Mouse (Mus musculus): Measurements from ENCODE around the gene Adra1b. TPM values are rescaled to one million over a fixed set of nuclear protein-coding genes. Genes with fewer than 3 reads are reported as not detected.
A peak's percentile ranks its signal among the peaks of the same experiment; 100 is the strongest.

Gene Adra1b
- polyA plus RNA-seq, 1 experiment from 2014 or later = 6.1 TPM

GRCm38 (mm10) chr11:43817368-43817923, 83.6 kb downstream of the Adra1b start:
- Histone ChIP-seq H3K27me3 (replicated peaks) (no peaks in the 10 kb centered on the region), H3K4me1 (replicated peaks) (peaks cover 28% of the 10 kb centered on the region), H3K27ac (ENCODE audit: poor library complexity, severe bottlenecking) (no peak overlapping the region), H3K36me3 (no peaks in the 10 kb centered on the region), H3K4me3 (no peak overlapping the region), H3K9me3 (replicated peaks) (no peaks in the 10 kb centered on the region), H3K4me2 (no peak overlapping the region), H3K9ac (no peak overlapping the region)
- no peak for ATAC-seq (ENCODE audit: insufficient number of reproducible peaks, low FRiP score)
- WGBS = 70% methylated on average over 9 of the region's 9 CpGs

GRCm38 (mm10) chr11:43812535-43812934, 88.5 kb downstream of the Adra1b start:
- Histone ChIP-seq H3K4me1 (replicated peaks) (peaks cover 9% of the 10 kb centered on the region), H3K4me3 (no peak overlapping the region), H3K9ac (no peak overlapping the region), H3K36me3 (no peaks in the 10 kb centered on the region), H3K4me2 (no peak overlapping the region), H3K27me3 (replicated peaks) (no peaks in the 10 kb centered on the region), H3K27ac (ENCODE audit: poor library complexity, severe bottlenecking) (no peak overlapping the region), H3K9me3 (replicated peaks) (no peaks in the 10 kb centered on the region)
- WGBS = 55% methylated on average over 5 of the region's 5 CpGs
- ATAC-seq (ENCODE audit: insufficient number of reproducible peaks, low FRiP score) = no peak

GRCm38 (mm10) chr11:43807732-43808131, 93.3 kb downstream of the Adra1b start:
- H3K4me1 ChIP-seq (replicated peaks) = no peaks in the 10 kb centered on the region
- no peak overlapping the region for H3K27ac ChIP-seq (ENCODE audit: poor library complexity, severe bottlenecking)
- H3K4me2 ChIP-seq = no peak overlapping the region
- WGBS = 71% methylated on average over 5 of the region's 5 CpGs
- H3K4me3 ChIP-seq = no peak overlapping the region
- H3K9me3 ChIP-seq (replicated peaks) = no peaks in the 10 kb centered on the region
- no peaks in the 10 kb centered on the region for H3K36me3 ChIP-seq
- no peaks in the 10 kb centered on the region for H3K27me3 ChIP-seq (replicated peaks)
- no peak for ATAC-seq (ENCODE audit: insufficient number of reproducible peaks, low FRiP score)
- H3K9ac ChIP-seq = no peak overlapping the region

GRCm38 (mm10) chr11:43795992-43796391, 105.0 kb downstream of the Adra1b start:
- Histone ChIP-seq H3K4me3 (no peak overlapping the region), H3K4me1 (replicated peaks) (no peaks in the 10 kb centered on the region), H3K27ac (ENCODE audit: poor library complexity, severe bottlenecking) (no peak overlapping the region), H3K9ac (no peak overlapping the region), H3K36me3 (no peaks in the 10 kb centered on the region), H3K9me3 (replicated peaks) (no peaks in the 10 kb centered on the region), H3K27me3 (replicated peaks) (no peaks in the 10 kb centered on the region), H3K4me2 (no peak overlapping the region)
- no peak for ATAC-seq (ENCODE audit: insufficient number of reproducible peaks, low FRiP score)
- WGBS = 60% methylated on average over 8 of the region's 8 CpGs

GRCm38 (mm10) chr11:43790446-43790845, 110.6 kb downstream of the Adra1b start:
- H3K4me3 ChIP-seq = no peak overlapping the region
- H3K9ac ChIP-seq = no peak overlapping the region
- no peaks in the 10 kb centered on the region for H3K27me3 ChIP-seq (replicated peaks)
- no peaks in the 10 kb centered on the region for H3K9me3 ChIP-seq (replicated peaks)
- no peaks in the 10 kb centered on the region for H3K36me3 ChIP-seq
- 72% methylated on average over 6 of the region's 6 CpGs for WGBS
- no peak overlapping the region for H3K4me2 ChIP-seq
- no peaks in the 10 kb centered on the region for H3K4me1 ChIP-seq (replicated peaks)
- no peak overlapping the region for H3K27ac ChIP-seq (ENCODE audit: poor library complexity, severe bottlenecking)
- ATAC-seq (ENCODE audit: insufficient number of reproducible peaks, low FRiP score) = no peak

GRCm38 (mm10) chr11:43783772-43784171, 117.2 kb downstream of the Adra1b start:
- Histone ChIP-seq H3K4me2 (no peak overlapping the region), H3K27ac (ENCODE audit: poor library complexity, severe bottlenecking) (no peak overlapping the region), H3K4me3 (no peak overlapping the region), H3K4me1 (replicated peaks) (peaks cover 5% of the 10 kb centered on the region), H3K9ac (no peak overlapping the region), H3K36me3 (no peaks in the 10 kb centered on the region), H3K9me3 (replicated peaks) (no peaks in the 10 kb centered on the region), H3K27me3 (replicated peaks) (no peaks in the 10 kb centered on the region)
- WGBS = 13% methylated on average over 2 of the region's 2 CpGs
- ATAC-seq (ENCODE audit: insufficient number of reproducible peaks, low FRiP score) = no peak

- Histone ChIP-seq H3K9me3 (replicated peaks) (no peaks in the 10 kb centered on the region), H3K36me3 (no peaks in the 10 kb centered on the region), H3K9ac (no peak overlapping the region), H3K4me2 (no peak overlapping the region), H3K27ac (ENCODE audit: poor library complexity, severe bottlenecking) (no peak overlapping the region), H3K4me3 (no peak overlapping the region), H3K27me3 (replicated peaks) (no peaks in the 10 kb centered on the region), H3K4me1 (replicated peaks) (peaks cover 5% of the 10 kb centered on the region)
- WGBS = 72% methylated on average over 5 of the region's 5 CpGs
- no peak for ATAC-seq (ENCODE audit: insufficient number of reproducible peaks, low FRiP score)
These were observed 117.9 kb downstream of the Adra1b start for GRCm38 (mm10) chr11:43783106-43783505.

GRCm38 (mm10) chr11:43779551-43779950, 121.5 kb downstream of the Adra1b start:
- Histone ChIP-seq H3K27ac (ENCODE audit: poor library complexity, severe bottlenecking) (no peak overlapping the region), H3K27me3 (replicated peaks) (peaks cover 15% of the 10 kb centered on the region), H3K9me3 (replicated peaks) (no peaks in the 10 kb centered on the region), H3K9ac (no peak overlapping the region), H3K4me2 (no peak overlapping the region), H3K4me3 (no peak overlapping the region), H3K4me1 (replicated peaks) (peaks cover 10% of the 10 kb centered on the region), H3K36me3 (no peaks in the 10 kb centered on the region)
- no peak for ATAC-seq (ENCODE audit: insufficient number of reproducible peaks, low FRiP score)
- 50% methylated on average over 5 of the region's 5 CpGs for WGBS

- no peaks in the 10 kb centered on the region for H3K9me3 ChIP-seq (replicated peaks)
- 20% methylated on average over 8 of the region's 8 CpGs for WGBS
- ATAC-seq (ENCODE audit: insufficient number of reproducible peaks, low FRiP score) = no peak
- H3K27me3 ChIP-seq (replicated peaks) = peaks cover 16% of the 10 kb centered on the region
- H3K36me3 ChIP-seq = no peaks in the 10 kb centered on the region
- H3K4me3 ChIP-seq = peak overlapping the region; percentile 51
- H3K9ac ChIP-seq = peak overlapping the region; percentile 64; the same call in 1 of the 2 replicates
- H3K4me1 ChIP-seq (replicated peaks) = peaks cover 9% of the 10 kb centered on the region; the same call in 1 of the 2 replicates
- no peak overlapping the region for H3K27ac ChIP-seq (ENCODE audit: poor library complexity, severe bottlenecking)
- H3K4me2 ChIP-seq = peak overlapping the region; percentile 84
These were observed 124.7 kb downstream of the Adra1b start for GRCm38 (mm10) chr11:43776324-43776694.

GRCm38 (mm10) chr11:43775469-43776323, 125.3 kb downstream of the Adra1b start:
- H3K27ac ChIP-seq (ENCODE audit: poor library complexity, severe bottlenecking) = no peak overlapping the region

GRCm38 (mm10) chr11:43773725-43774124, 127.3 kb downstream of the Adra1b start:
- H3K4me1 ChIP-seq (replicated peaks) = peaks cover 9% of the 10 kb centered on the region; the same call in 1 of the 2 replicates
- H3K9me3 ChIP-seq (replicated peaks) = no peaks in the 10 kb centered on the region
- H3K27ac ChIP-seq (ENCODE audit: poor library complexity, severe bottlenecking) = no peak overlapping the region
- 28% methylated on average over 5 of the region's 5 CpGs for WGBS
- H3K27me3 ChIP-seq (replicated peaks) = peaks cover 19% of the 10 kb centered on the region
- H3K36me3 ChIP-seq = no peaks in the 10 kb centered on the region
- no peak overlapping the region for H3K4me2 ChIP-seq
- no peak overlapping the region for H3K4me3 ChIP-seq
- ATAC-seq (ENCODE audit: insufficient number of reproducible peaks, low FRiP score) = peak; percentile 51; the same call in 1 of the 2 replicates
- no peak overlapping the region for H3K9ac ChIP-seq

More at GRCm38 (mm10) chr11:43775469-43776323, 125.3 kb downstream of the Adra1b start:
- H3K4me1 ChIP-seq (replicated peaks) = peaks cover 9% of the 10 kb centered on the region; the same call in 1 of the 2 replicates
- WGBS = 15% methylated on average over 63 of the region's 63 CpGs
- peak overlapping the region; percentile 84 for H3K4me2 ChIP-seq
- ATAC-seq (ENCODE audit: insufficient number of reproducible peaks, low FRiP score) = peak; percentile 51; the same call in 1 of the 2 replicates
- H3K4me3 ChIP-seq = peak overlapping the region; percentile 51
- peaks cover 16% of the 10 kb centered on the region for H3K27me3 ChIP-seq (replicated peaks)
- peak overlapping the region; percentile 64 for H3K9ac ChIP-seq
- H3K36me3 ChIP-seq = no peaks in the 10 kb centered on the region
- no peaks in the 10 kb centered on the region for H3K9me3 ChIP-seq (replicated peaks)

All from heart, embryonic 12.5 days (tissue).